Mouse (Mus musculus): ENCODE measurements around the gene D930020B18Rik. TPM values are rescaled to one million over a fixed set of nuclear protein-coding genes. Genes with fewer than 3 reads are reported as not detected.
A peak's percentile ranks its signal among the peaks of the same experiment; 100 is the strongest.

D930020B18Rik gene
- polyA plus RNA-seq, 1 experiment from 2014 or later = 0.21 TPM

DNA sequence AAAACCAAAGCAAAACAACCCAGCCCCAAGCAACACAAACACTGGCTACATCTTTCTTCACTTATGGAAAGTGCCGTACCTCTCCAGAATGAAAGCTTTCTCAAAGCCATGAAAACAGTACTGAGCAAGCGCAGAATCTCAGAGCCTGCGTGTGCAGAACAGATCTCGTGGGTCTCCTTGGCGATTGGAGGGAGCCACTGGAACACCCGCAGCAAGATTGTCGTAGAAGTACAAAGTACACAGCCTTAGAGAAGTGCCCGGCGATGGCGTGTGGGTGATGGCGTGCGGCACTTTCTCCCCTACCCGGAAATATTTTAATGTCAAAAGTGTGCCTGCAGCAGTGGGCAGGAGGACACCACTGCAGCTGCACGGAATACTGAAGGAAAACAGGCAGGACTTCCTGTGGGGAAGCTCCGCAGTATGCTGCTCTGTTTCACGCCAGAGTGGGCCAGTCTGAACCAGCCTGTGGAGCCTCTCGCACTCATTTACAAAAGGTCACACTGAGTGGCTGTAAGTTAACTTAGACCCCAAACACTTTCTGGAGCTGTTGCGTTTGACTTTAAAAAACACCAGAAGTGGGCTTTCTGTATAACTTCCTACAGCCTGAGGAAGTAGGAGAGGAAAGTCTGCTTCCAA, 51.7 kb downstream of the D930020B18Rik start:
- H3K4me2 ChIP-seq (ENCODE audit: low read length) = peak overlapping the region; percentile 46
- H3K36me3 ChIP-seq (ENCODE audit: insufficient read depth, low read length) = no peaks in the 10 kb centered on the region
- 0 out of 2 replicates have a peak overlapping the region, but pooled peaks have one; percentile 2 for H3K4me3 ChIP-seq (replicated peaks; ENCODE audit: low read depth, low read length)
- H3K27me3 ChIP-seq (ENCODE audit: insufficient read depth, low read length) = no peaks in the 10 kb centered on the region
- no peak overlapping the region for H3K27ac ChIP-seq
- DNase-seq (ENCODE audit: low spot score) (no peak), ATAC-seq (replicated peaks; ENCODE audit: low FRiP score, low read depth) (0 out of 2 replicates have a peak, but pooled peaks have one; percentile 38)
- H3K9ac ChIP-seq (ENCODE audit: low read depth, low read length) = peak overlapping the region; percentile 41; the same call in 1 of the 2 replicates
- no peaks in the 10 kb centered on the region for H3K9me3 ChIP-seq (replicated peaks; ENCODE audit: low read length)
- WGBS = 36% methylated on average over 18 of the region's 18 CpGs
- H3K4me1 ChIP-seq (replicated peaks; ENCODE audit: insufficient read depth, low read length) = no peaks in the 10 kb centered on the region
- TF ChIP-seq CTCF (IDR thresholded peaks at IDR 0.05; ENCODE audit: low read depth) = no peak

DNA sequence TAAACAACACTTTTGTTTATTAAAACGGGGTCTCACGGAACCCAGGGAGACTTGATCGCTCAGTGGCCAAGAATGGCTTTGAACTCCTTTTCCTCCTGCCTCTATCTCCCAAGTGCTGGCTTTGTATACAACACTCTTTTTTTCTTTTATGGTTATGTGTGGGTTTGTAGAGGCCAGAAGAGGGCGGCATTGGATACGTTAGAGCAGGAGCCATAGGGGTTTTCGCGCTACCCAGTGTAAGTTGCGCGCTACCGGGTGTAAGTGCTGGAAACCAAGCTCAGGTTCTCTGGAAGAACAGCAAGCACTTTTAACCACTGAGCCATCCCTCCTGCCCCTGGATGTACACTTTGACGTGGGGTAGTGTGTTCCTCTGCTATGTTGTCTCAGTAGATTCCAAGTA, 53.2 kb downstream of the D930020B18Rik start:
- Histone ChIP-seq H3K4me2 (ENCODE audit: low read length) (no peak overlapping the region), H3K9me3 (replicated peaks; ENCODE audit: low read length) (no peaks in the 10 kb centered on the region), H3K4me1 (replicated peaks; ENCODE audit: insufficient read depth, low read length) (no peaks in the 10 kb centered on the region), H3K27ac (no peak overlapping the region), H3K36me3 (ENCODE audit: insufficient read depth, low read length) (no peaks in the 10 kb centered on the region), H3K9ac (ENCODE audit: low read depth, low read length) (no peak overlapping the region), H3K4me3 (replicated peaks; ENCODE audit: low read depth, low read length) (no peak overlapping the region), H3K27me3 (ENCODE audit: insufficient read depth, low read length) (no peaks in the 10 kb centered on the region)
- DNase-seq (ENCODE audit: low spot score) = no peak
- no peak for TF ChIP-seq CTCF (IDR thresholded peaks at IDR 0.05; ENCODE audit: low read depth)
- ATAC-seq (replicated peaks; ENCODE audit: low FRiP score, low read depth) = no peak
- WGBS = 90% methylated on average over 11 of the region's 11 CpGs

DNA sequence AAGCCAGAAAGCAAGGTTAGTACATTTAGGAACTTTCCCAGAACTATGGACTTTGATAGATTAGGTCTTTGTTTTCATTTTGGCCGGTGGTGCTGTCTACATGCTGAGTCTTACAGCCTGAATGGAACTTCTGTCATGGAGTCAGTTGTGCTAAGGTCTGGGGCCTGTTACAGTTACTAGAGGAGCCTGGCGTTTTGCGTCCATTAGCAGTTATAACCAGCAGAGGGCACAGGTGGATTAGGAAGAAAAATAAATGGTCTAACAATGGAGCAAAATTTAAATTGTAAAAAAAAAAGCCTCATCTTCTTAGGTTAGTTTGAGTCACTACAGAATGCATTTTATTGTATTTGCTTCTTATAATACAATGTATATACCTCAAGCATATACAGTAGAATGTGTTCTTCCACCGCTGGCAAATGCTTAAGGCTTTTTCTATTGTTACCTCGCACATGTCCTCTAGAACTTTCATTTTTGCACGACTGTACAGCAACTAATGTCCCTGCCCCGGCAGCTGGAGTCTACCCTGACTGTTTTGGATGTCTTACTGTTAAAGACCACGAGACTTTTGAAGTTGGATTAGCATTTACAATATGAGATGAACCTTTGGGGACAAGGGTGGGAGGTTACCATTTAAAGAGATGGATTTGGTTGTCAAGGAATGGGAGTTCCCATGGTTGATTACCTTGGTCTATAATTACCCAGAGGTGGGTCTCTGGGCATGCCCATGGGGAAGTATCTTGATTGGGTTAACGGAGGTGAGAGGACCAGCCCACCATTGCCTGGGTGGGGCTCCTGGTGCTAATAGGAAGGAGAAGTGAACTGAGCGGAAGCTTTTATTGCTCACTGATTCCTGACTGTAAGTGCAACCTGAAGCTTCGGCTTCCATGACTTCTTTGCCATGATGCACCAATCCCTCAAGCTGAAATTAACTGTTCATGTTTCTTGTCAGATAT, 60.2 kb downstream of the D930020B18Rik start:
- peak; percentile 86 for DNase-seq (ENCODE audit: low spot score)
- Histone ChIP-seq H3K9ac (ENCODE audit: low read depth, low read length) (no peak overlapping the region), H3K4me1 (replicated peaks; ENCODE audit: insufficient read depth, low read length) (no peaks in the 10 kb centered on the region), H3K27me3 (ENCODE audit: insufficient read depth, low read length) (no peaks in the 10 kb centered on the region), H3K36me3 (ENCODE audit: insufficient read depth, low read length) (no peaks in the 10 kb centered on the region), H3K4me2 (ENCODE audit: low read length) (0 out of 2 replicates have a peak overlapping the region, but pooled peaks have one; percentile 18), H3K9me3 (replicated peaks; ENCODE audit: low read length) (no peaks in the 10 kb centered on the region), H3K4me3 (replicated peaks; ENCODE audit: low read depth, low read length) (no peak overlapping the region), H3K27ac (no peak overlapping the region)
- 52% methylated on average over 11 of the region's 11 CpGs for WGBS
- peak; percentile 91 for TF ChIP-seq CTCF (IDR thresholded peaks at IDR 0.05; ENCODE audit: low read depth)
- no peak for ATAC-seq (replicated peaks; ENCODE audit: low FRiP score, low read depth)

DNA sequence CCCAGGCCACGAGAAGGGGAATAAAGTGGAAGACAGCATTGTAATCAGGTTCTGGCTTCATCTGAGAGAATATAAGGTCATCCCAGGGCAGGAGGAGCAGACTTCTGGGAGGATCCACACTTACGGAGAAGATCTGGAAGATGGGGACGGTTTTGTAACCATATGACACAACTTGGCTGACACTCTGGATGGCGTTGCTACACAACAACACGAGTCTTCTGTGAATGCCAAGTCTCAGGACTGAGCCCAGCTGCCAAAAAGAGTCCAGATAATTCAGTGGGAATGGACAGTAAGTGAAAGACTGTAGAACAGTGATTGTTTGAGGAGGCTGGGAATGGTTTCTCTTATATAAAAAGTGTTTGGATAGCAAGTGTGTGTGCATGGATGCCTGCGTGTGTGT, 62.2 kb downstream of the D930020B18Rik start:
- Histone ChIP-seq H3K4me2 (ENCODE audit: low read length) (no peak overlapping the region), H3K9me3 (replicated peaks; ENCODE audit: low read length) (no peaks in the 10 kb centered on the region), H3K27me3 (ENCODE audit: insufficient read depth, low read length) (no peaks in the 10 kb centered on the region), H3K4me3 (replicated peaks; ENCODE audit: low read depth, low read length) (no peak overlapping the region), H3K36me3 (ENCODE audit: insufficient read depth, low read length) (no peaks in the 10 kb centered on the region), H3K4me1 (replicated peaks; ENCODE audit: insufficient read depth, low read length) (no peaks in the 10 kb centered on the region), H3K27ac (no peak overlapping the region), H3K9ac (ENCODE audit: low read depth, low read length) (no peak overlapping the region)
- DNase-seq (ENCODE audit: low spot score) (no peak), ATAC-seq (replicated peaks; ENCODE audit: low FRiP score, low read depth) (no peak)
- WGBS = 80% methylated on average over 6 of the region's 6 CpGs
- no peak for TF ChIP-seq CTCF (IDR thresholded peaks at IDR 0.05; ENCODE audit: low read depth)

DNA sequence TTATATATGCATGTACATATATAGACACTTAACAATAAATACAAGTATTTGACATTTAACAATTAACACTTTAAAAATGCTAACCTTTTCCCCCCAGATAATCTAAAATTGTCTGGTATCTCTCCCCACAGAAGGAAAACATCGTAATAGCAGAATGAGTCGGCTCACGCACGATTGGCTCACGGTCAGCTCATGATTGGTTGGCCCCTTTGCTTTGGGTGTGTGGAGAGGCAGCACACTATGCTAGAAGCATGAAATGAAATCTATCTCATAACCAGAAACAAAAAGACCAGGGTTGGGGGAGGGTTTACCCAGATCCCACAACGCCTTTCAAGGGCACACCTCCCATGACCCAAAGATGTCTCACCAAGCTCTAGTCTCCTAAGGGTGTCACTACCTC, 63.5 kb downstream of the D930020B18Rik start:
- no peak for TF ChIP-seq CTCF (IDR thresholded peaks at IDR 0.05; ENCODE audit: low read depth)

DNA sequence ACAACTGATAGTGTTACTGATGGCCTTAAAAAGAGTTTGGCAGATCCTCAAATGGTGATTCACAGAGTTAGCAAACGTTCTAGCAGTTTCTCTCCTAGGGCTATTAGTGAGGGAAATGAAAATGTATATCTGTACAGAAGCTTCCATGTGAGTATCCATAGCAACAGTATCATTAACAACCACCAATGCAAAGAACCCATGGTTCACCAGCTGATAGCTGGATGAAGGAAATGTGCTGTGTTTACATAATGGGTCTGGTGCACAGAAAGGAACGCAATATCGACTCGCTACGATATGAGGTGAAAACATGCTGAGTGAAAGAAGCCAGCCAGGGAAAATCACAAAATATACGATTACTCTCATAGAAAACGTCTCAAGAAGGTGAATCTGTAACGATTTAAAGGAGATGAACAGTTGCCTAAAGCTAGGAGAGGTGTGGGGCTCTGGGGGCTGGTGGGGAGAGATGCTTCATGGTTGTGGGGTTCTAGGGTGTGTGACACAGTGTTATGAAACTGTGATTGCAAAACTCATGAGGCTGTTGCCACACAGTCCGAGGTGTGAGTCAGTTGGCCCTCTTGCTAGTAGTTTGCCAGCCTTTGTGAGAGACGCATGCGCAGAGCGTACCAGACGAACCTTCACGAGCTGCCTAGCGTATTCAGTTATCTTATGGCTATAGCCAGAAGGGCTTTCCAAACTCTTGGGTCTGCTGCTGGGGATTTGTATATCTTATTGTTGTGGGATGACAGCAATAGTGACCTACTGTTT, 64.2 kb downstream of the D930020B18Rik start:
- H3K9me3 ChIP-seq (replicated peaks; ENCODE audit: low read length) = no peaks in the 10 kb centered on the region
- ATAC-seq (replicated peaks; ENCODE audit: low FRiP score, low read depth) (no peak), DNase-seq (ENCODE audit: low spot score) (no peak)
- no peaks in the 10 kb centered on the region for H3K4me1 ChIP-seq (replicated peaks; ENCODE audit: insufficient read depth, low read length)
- no peak overlapping the region for H3K4me3 ChIP-seq (replicated peaks; ENCODE audit: low read depth, low read length)
- no peaks in the 10 kb centered on the region for H3K27me3 ChIP-seq (ENCODE audit: insufficient read depth, low read length)
- TF ChIP-seq CTCF (IDR thresholded peaks at IDR 0.05; ENCODE audit: low read depth) = no peak
- H3K9ac ChIP-seq (ENCODE audit: low read depth, low read length) = no peak overlapping the region
- WGBS = 89% methylated on average over 15 of the region's 15 CpGs
- H3K4me2 ChIP-seq (ENCODE audit: low read length) = no peak overlapping the region
- H3K36me3 ChIP-seq (ENCODE audit: insufficient read depth, low read length) = no peaks in the 10 kb centered on the region
- no peak overlapping the region for H3K27ac ChIP-seq

More for the DNA sequence above, 63.5 kb downstream of the D930020B18Rik start:
- 89% methylated on average over 6 of the region's 6 CpGs for WGBS
- no peak for DNase-seq (ENCODE audit: low spot score)
- Histone ChIP-seq H3K4me1 (replicated peaks; ENCODE audit: insufficient read depth, low read length) (no peaks in the 10 kb centered on the region), H3K4me2 (ENCODE audit: low read length) (no peak overlapping the region), H3K9ac (ENCODE audit: low read depth, low read length) (no peak overlapping the region), H3K27me3 (ENCODE audit: insufficient read depth, low read length) (no peaks in the 10 kb centered on the region), H3K4me3 (replicated peaks; ENCODE audit: low read depth, low read length) (no peak overlapping the region), H3K9me3 (replicated peaks; ENCODE audit: low read length) (no peaks in the 10 kb centered on the region), H3K36me3 (ENCODE audit: insufficient read depth, low read length) (no peaks in the 10 kb centered on the region), H3K27ac (no peak overlapping the region)
- no peak for ATAC-seq (replicated peaks; ENCODE audit: low FRiP score, low read depth)
